Mouse (Mus musculus) kidney, embryonic 16.5 days (tissue): Measurements from ENCODE around the gene Fgf12. TPM values are rescaled to one million over a fixed set of nuclear protein-coding genes. Genes with fewer than 3 reads are reported as not detected.

ENCODE experiments used
- ATAC-seq: fragments of 200-750 bp; cut with Nextera tagmentation; 2 replicates; pipeline ENCODE4 v1.8.0; 2017; ENCODE audit warnings: moderate TSS enrichment; ENCODE audit not compliant: low FRiP score, low TSS enrichment
- H3K27ac ChIP-seq: fragments of 300-500 bp; sonication (generic); 2 replicates; pipeline ENCODE4 v1.5.1; 2014; ENCODE audit warnings: low read length
- H3K27me3 ChIP-seq: fragments of 300-500 bp; sonication (generic); 2 replicates; pipeline ENCODE4 v1.6.1; 2014; ENCODE audit warnings: low read length, control low read depth, mixed read lengths; ENCODE audit not compliant: insufficient read depth
- H3K36me3 ChIP-seq: fragments of 300-500 bp; sonication (generic); 2 replicates; pipeline ENCODE4 v1.6.1; 2014; ENCODE audit warnings: low read length, control low read depth, mixed read lengths; ENCODE audit not compliant: insufficient read depth
- H3K4me1 ChIP-seq: fragments of 300-500 bp; sonication (generic); 2 replicates; pipeline ENCODE4 v1.6.1; 2014; ENCODE audit warnings: low read length, control low read depth, mixed read lengths; ENCODE audit not compliant: insufficient read depth
- H3K4me2 ChIP-seq: fragments of 300-500 bp; sonication (generic); replicated peaks from 2 replicates; pipeline ENCODE4 v1.6.1; 2014; ENCODE audit warnings: low read depth, low read length
- H3K4me3 ChIP-seq: fragments of 300-500 bp; sonication (generic); 2 replicates; pipeline ENCODE4 v1.5.1; 2014; ENCODE audit warnings: mild to moderate bottlenecking, low read length
- H3K9ac ChIP-seq: fragments of 300-500 bp; sonication (generic); replicated peaks from 2 replicates; pipeline ENCODE4 v1.6.1; 2014; ENCODE audit warnings: low read length
- H3K9me3 ChIP-seq: fragments of 300-500 bp; sonication (generic); 2 replicates; pipeline ENCODE4 v1.6.1; 2016; ENCODE audit warnings: low read length, control low read depth
- WGBS: fragments of 180-500 bp; shearing (Covaris S2); extraction: QIAGEN DNeasy Blood & Tissue Kit; methylation state at CpG from one replicate; pipeline ENCODE4 v1.1.7; 2014; 5-methylcytosine and 5-hydroxymethylcytosine counted together
- polyA plus RNA-seq: library from polyadenylated mRNA; unstranded; fragments of >200 nt; fragmentation: Nextera tagmentation; extraction: Ambion mirVana; gene quantifications from 2 replicates; pipeline ENCODE4 v1.2.1, GENCODE M21; 2015

Fgf12 gene
- polyA plus RNA-seq, 1 experiment from 2014 or later, result 2.2 TPM

GRCm38 (mm10) chr16:28626259-28626658 lies 126.6 kb downstream of the Fgf12 start:
- H3K9me3 ChIP-seq, result peaks cover 5% of the 10 kb centered on the region; the same call in 1 of the 2 replicates
- H3K27me3 ChIP-seq, result no peaks in the 10 kb centered on the region
- WGBS, result 88% methylated on average over 6 of the region's 6 CpGs
- no peak for ATAC-seq
- H3K9ac ChIP-seq, result no peak overlapping the region
- H3K4me1 ChIP-seq, result no peaks in the 10 kb centered on the region
- H3K27ac ChIP-seq, result no peak overlapping the region
- no peak overlapping the region for H3K4me3 ChIP-seq
- H3K4me2 ChIP-seq, result no peak overlapping the region
- H3K36me3 ChIP-seq, result no peaks in the 10 kb centered on the region

GRCm38 (mm10) chr16:28625689-28626088 lies 127.2 kb downstream of the Fgf12 start:
- ATAC-seq, result no peak
- no peaks in the 10 kb centered on the region for H3K36me3 ChIP-seq
- WGBS, result 59% methylated on average over 5 of the region's 5 CpGs

GRCm38 (mm10) chr16:28614412-28614811 lies 138.5 kb downstream of the Fgf12 start:
- no peak overlapping the region for H3K4me3 ChIP-seq
- no peak overlapping the region for H3K4me2 ChIP-seq
- no peak overlapping the region for H3K9ac ChIP-seq
- no peaks in the 10 kb centered on the region for H3K4me1 ChIP-seq
- no peaks in the 10 kb centered on the region for H3K27me3 ChIP-seq
- no peaks in the 10 kb centered on the region for H3K36me3 ChIP-seq
- no peak overlapping the region for H3K27ac ChIP-seq
- WGBS, result 73% methylated on average over 3 of the region's 3 CpGs
- no peaks in the 10 kb centered on the region for H3K9me3 ChIP-seq
- ATAC-seq, result no peak

More at GRCm38 (mm10) chr16:28625689-28626088, 127.2 kb downstream of the Fgf12 start:
- Histone ChIP-seq H3K4me1 (no peaks in the 10 kb centered on the region), H3K27me3 (no peaks in the 10 kb centered on the region), H3K27ac (no peak overlapping the region), H3K9me3 (peaks cover 5% of the 10 kb centered on the region; the same call in 1 of the 2 replicates), H3K4me2 (no peak overlapping the region), H3K4me3 (no peak overlapping the region), H3K9ac (no peak overlapping the region)

GRCm38 (mm10) chr16:28610940-28611339 lies 141.9 kb downstream of the Fgf12 start:
- Histone ChIP-seq H3K9ac (no peak overlapping the region), H3K27me3 (no peaks in the 10 kb centered on the region), H3K36me3 (no peaks in the 10 kb centered on the region), H3K4me2 (no peak overlapping the region), H3K4me3 (no peak overlapping the region), H3K27ac (no peak overlapping the region), H3K9me3 (no peaks in the 10 kb centered on the region), H3K4me1 (no peaks in the 10 kb centered on the region)
- 15% methylated on average over 3 of the region's 3 CpGs for WGBS
- ATAC-seq, result no peak; the same call in 1 of the 2 replicates

- 86% methylated on average over 1 of the region's 1 CpGs for WGBS
- no peak overlapping the region for H3K4me3 ChIP-seq
- H3K4me1 ChIP-seq, result no peaks in the 10 kb centered on the region
- H3K4me2 ChIP-seq, result no peak overlapping the region
- H3K27me3 ChIP-seq, result no peaks in the 10 kb centered on the region
- no peak for ATAC-seq
- H3K36me3 ChIP-seq, result no peaks in the 10 kb centered on the region
- H3K9me3 ChIP-seq, result no peaks in the 10 kb centered on the region
- no peak overlapping the region for H3K27ac ChIP-seq
- H3K9ac ChIP-seq, result no peak overlapping the region
These were observed 149.7 kb downstream of the Fgf12 start for GRCm38 (mm10) chr16:28603155-28603554.

- Histone ChIP-seq H3K36me3 (no peaks in the 10 kb centered on the region), H3K4me3 (no peak overlapping the region), H3K9ac (no peak overlapping the region), H3K4me2 (no peak overlapping the region), H3K27ac (no peak overlapping the region), H3K27me3 (no peaks in the 10 kb centered on the region), H3K4me1 (no peaks in the 10 kb centered on the region), H3K9me3 (no peaks in the 10 kb centered on the region)
- ATAC-seq, result no peak
- 77% methylated on average over 4 of the region's 4 CpGs for WGBS
These were observed 151.1 kb downstream of the Fgf12 start for GRCm38 (mm10) chr16:28601723-28602122.

GRCm38 (mm10) chr16:28596112-28596511 lies 156.8 kb downstream of the Fgf12 start:
- Histone ChIP-seq H3K4me1 (no peaks in the 10 kb centered on the region), H3K27ac (no peak overlapping the region), H3K4me2 (no peak overlapping the region), H3K27me3 (no peaks in the 10 kb centered on the region), H3K9ac (no peak overlapping the region), H3K4me3 (no peak overlapping the region), H3K9me3 (no peaks in the 10 kb centered on the region), H3K36me3 (no peaks in the 10 kb centered on the region)
- WGBS, result 86% methylated on average over 13 of the region's 13 CpGs
- no peak for ATAC-seq

GRCm38 (mm10) chr16:28593075-28593915 lies 159.6 kb downstream of the Fgf12 start:
- Histone ChIP-seq H3K4me2 (peak overlapping the region; percentile 55), H3K27ac (no peak overlapping the region), H3K4me3 (peak overlapping the region; percentile 37), H3K36me3 (no peaks in the 10 kb centered on the region), H3K4me1 (no peaks in the 10 kb centered on the region), H3K9ac (no peak overlapping the region; the same call in 1 of the 2 replicates), H3K27me3 (no peaks in the 10 kb centered on the region), H3K9me3 (no peaks in the 10 kb centered on the region)
- 27% methylated on average over 26 of the region's 26 CpGs for WGBS
- peak; percentile 73; the same call in 1 of the 2 replicates for ATAC-seq

GRCm38 (mm10) chr16:28592466-28592865 lies 160.4 kb downstream of the Fgf12 start:
- 89% methylated on average over 6 of the region's 6 CpGs for WGBS
- H3K4me1 ChIP-seq, result no peaks in the 10 kb centered on the region
- no peak for ATAC-seq
- H3K9ac ChIP-seq, result no peak overlapping the region
- no peaks in the 10 kb centered on the region for H3K27me3 ChIP-seq
- no peaks in the 10 kb centered on the region for H3K36me3 ChIP-seq
- H3K4me2 ChIP-seq, result no peak overlapping the region
- no peak overlapping the region for H3K4me3 ChIP-seq
- no peak overlapping the region for H3K27ac ChIP-seq
- H3K9me3 ChIP-seq, result no peaks in the 10 kb centered on the region

GRCm38 (mm10) chr16:28591583-28591982 lies 161.3 kb downstream of the Fgf12 start:
- H3K27me3 ChIP-seq, result no peaks in the 10 kb centered on the region
- H3K27ac ChIP-seq, result no peak overlapping the region

More at GRCm38 (mm10) chr16:28591583-28591982, 161.3 kb downstream of the Fgf12 start:
- Histone ChIP-seq H3K9me3 (no peaks in the 10 kb centered on the region), H3K4me3 (no peak overlapping the region), H3K4me2 (no peak overlapping the region), H3K4me1 (no peaks in the 10 kb centered on the region), H3K36me3 (no peaks in the 10 kb centered on the region), H3K9ac (no peak overlapping the region)
- no peak for ATAC-seq
- 69% methylated on average over 9 of the region's 9 CpGs for WGBS
